Mouse (Mus musculus): ENCODE measurements around the gene Frmd4a.
"Not testable (repeated sequence)": the region's sequence is repeated elsewhere in the genome, so short reads cannot be mapped to it uniquely, and the experiment has no call there.

The Frmd4a gene

GRCm38 (mm10) chr2:4593878-4594387 is 576.4 kb downstream of the Frmd4a start:
- no peak for DNase-seq

GRCm38 (mm10) chr2:4596992-4597391 is 579.5 kb downstream of the Frmd4a start:
- DNase-seq, result no peak

- DNase-seq, result peak; percentile 79
These were observed 583.7 kb downstream of the Frmd4a start for GRCm38 (mm10) chr2:4601034-4601890.

- DNase-seq, result no peak
These were observed 585.9 kb downstream of the Frmd4a start for GRCm38 (mm10) chr2:4603361-4603945.

GRCm38 (mm10) chr2:4606559-4606958 is 589.0 kb downstream of the Frmd4a start:
- peak; percentile 60 for DNase-seq

GRCm38 (mm10) chr2:4608253-4608652 is 590.7 kb downstream of the Frmd4a start:
- no peak for DNase-seq

GRCm38 (mm10) chr2:4609433-4609832 is 591.9 kb downstream of the Frmd4a start:
- no peak for DNase-seq

GRCm38 (mm10) chr2:4611295-4611694 is 593.8 kb downstream of the Frmd4a start:
- DNase-seq, result no peak

- no peak for DNase-seq
These were observed 594.2 kb downstream of the Frmd4a start for GRCm38 (mm10) chr2:4611704-4612103.

- not testable (repeated sequence) for DNase-seq
These were observed 596.9 kb downstream of the Frmd4a start for GRCm38 (mm10) chr2:4614276-4614929.

- DNase-seq, result no peak
These were observed 597.6 kb downstream of the Frmd4a start for GRCm38 (mm10) chr2:4615014-4615546.

- DNase-seq, result no peak
These were observed 599.5 kb downstream of the Frmd4a start for GRCm38 (mm10) chr2:4616995-4617394.

GRCm38 (mm10) chr2:4619126-4619525 is 601.6 kb downstream of the Frmd4a start:
- DNase-seq, result not testable (repeated sequence)

- no peak for DNase-seq
These were observed 602.5 kb downstream of the Frmd4a start for GRCm38 (mm10) chr2:4619893-4620593.

- no peak for DNase-seq
These were observed 603.3 kb downstream of the Frmd4a start for GRCm38 (mm10) chr2:4620640-4621401.

- no peak for DNase-seq
These were observed 604.0 kb downstream of the Frmd4a start for GRCm38 (mm10) chr2:4621471-4621985.

- DNase-seq, result no peak
These were observed 609.4 kb downstream of the Frmd4a start for GRCm38 (mm10) chr2:4626911-4627310.

- no peak for DNase-seq
These were observed 611.4 kb downstream of the Frmd4a start for GRCm38 (mm10) chr2:4628920-4629319.

- no peak for DNase-seq
These were observed 612.0 kb downstream of the Frmd4a start for GRCm38 (mm10) chr2:4629470-4629869.

GRCm38 (mm10) chr2:4630197-4630835 is 612.8 kb downstream of the Frmd4a start:
- DNase-seq, result no peak

- peak; percentile 30 for DNase-seq
These were observed 618.3 kb downstream of the Frmd4a start for GRCm38 (mm10) chr2:4635804-4636203.
